28 mouse cellular contexts compared by ENCODE assay signal in genomic region chr12:35248476-35248875, GRCm38 (mm10).
"Had no signal": no experiment of that assay in that cellular context is flagged by ENCODE, and none has a peak within 500 bp of the region (broad histone marks: within the 10 kb centered on the region; RNA-seq: fewer than 3 reads in every experiment).

No protein-coding gene starts in this region.

- H3K4me3 ChIP-seq: embryonic facial prominence, embryonic 10.5 days; embryonic facial prominence, embryonic 12.5 days; embryonic facial prominence, embryonic 13.5 days; embryonic facial prominence, embryonic 15.5 days; erythroblast, embryonic 14.5 days; forebrain, embryonic 10.5 days; forebrain, embryonic 12.5 days; forebrain, embryonic 13.5 days; forebrain, embryonic 15.5 days; gastrocnemius, adult 2 months; heart, adult 2 months had no signal

- H3K9ac ChIP-seq: embryonic facial prominence, embryonic 12.5 days; embryonic facial prominence, embryonic 13.5 days; embryonic facial prominence, embryonic 15.5 days; forebrain, embryonic 12.5 days; forebrain, embryonic 13.5 days; forebrain, embryonic 15.5 days; forebrain, postnatal 0 days had no signal

- H3K4me1 ChIP-seq: embryonic facial prominence, embryonic 10.5 days; embryonic facial prominence, embryonic 12.5 days; embryonic facial prominence, embryonic 13.5 days; embryonic facial prominence, embryonic 15.5 days; forebrain, embryonic 10.5 days; forebrain, embryonic 12.5 days; forebrain, embryonic 13.5 days; forebrain, embryonic 15.5 days had no signal

- H3K36me3 ChIP-seq: embryonic facial prominence, embryonic 10.5 days; embryonic facial prominence, embryonic 12.5 days; embryonic facial prominence, embryonic 13.5 days; embryonic facial prominence, embryonic 15.5 days; forebrain, embryonic 10.5 days; forebrain, embryonic 12.5 days; forebrain, embryonic 15.5 days had no signal

- DNase-seq: cerebellum, adult 8-10 months; cerebellum, adult 9-10 months; cerebellum, adult 9-11 months; cerebellum, postnatal 10 days; cerebellum, postnatal 14 days; cerebellum, postnatal 25 days; cerebellum, postnatal 36 days; embryo, embryonic 11 days; forebrain, postnatal 0 days; gastrocnemius, adult 2 months; gastrocnemius, postnatal 10 days; gastrocnemius, postnatal 14 days; gastrocnemius, postnatal 25 days; gastrocnemius, postnatal 36 days; heart, adult 11 months; heart, adult 18-20 months; heart, adult 2 months had no signal

- H3K27ac ChIP-seq: embryonic facial prominence, embryonic 10.5 days; embryonic facial prominence, embryonic 12.5 days; embryonic facial prominence, embryonic 13.5 days; embryonic facial prominence, embryonic 15.5 days; forebrain, embryonic 10.5 days; forebrain, embryonic 12.5 days; forebrain, embryonic 13.5 days; forebrain, embryonic 15.5 days; gastrocnemius, adult 2 months; heart, adult 2 months had no signal

- H3K27me3 ChIP-seq: embryonic facial prominence, embryonic 12.5 days; embryonic facial prominence, embryonic 13.5 days; embryonic facial prominence, embryonic 15.5 days; forebrain, embryonic 12.5 days; forebrain, embryonic 13.5 days; forebrain, embryonic 15.5 days had no signal

- H3K4me2 ChIP-seq: embryonic facial prominence, embryonic 12.5 days; embryonic facial prominence, embryonic 13.5 days; embryonic facial prominence, embryonic 15.5 days; forebrain, embryonic 12.5 days; forebrain, embryonic 13.5 days; forebrain, embryonic 15.5 days had no signal

- ATAC-seq: forebrain, embryonic 13.5 days; forebrain, embryonic 14.5 days; forebrain, embryonic 15.5 days; forebrain, embryonic 16.5 days; forebrain, postnatal 0 days had no signal

- H3K9me3 ChIP-seq: embryonic facial prominence, embryonic 12.5 days; embryonic facial prominence, embryonic 13.5 days; embryonic facial prominence, embryonic 15.5 days; forebrain, embryonic 10.5 days; forebrain, embryonic 12.5 days; forebrain, embryonic 13.5 days; forebrain, embryonic 15.5 days had no signal
